Mouse (Mus musculus) G1E (cell line): Measurements from ENCODE around the gene Pygo1.

Experiments used
- GATA1 ChIP-seq: IDR thresholded peaks from 2 replicates; pipeline ENCODE4 v1.6.1; 2012; ENCODE audit warnings: borderline replicate concordance, low read length, inconsistent platforms, mixed read lengths
- POLR2AphosphoS5 ChIP-seq: IDR thresholded peaks from 2 replicates; pipeline ENCODE4 v1.6.1; 2012; ENCODE audit warnings: low read depth, low read length, inconsistent platforms; ENCODE audit not compliant: insufficient replicate concordance

DNA sequence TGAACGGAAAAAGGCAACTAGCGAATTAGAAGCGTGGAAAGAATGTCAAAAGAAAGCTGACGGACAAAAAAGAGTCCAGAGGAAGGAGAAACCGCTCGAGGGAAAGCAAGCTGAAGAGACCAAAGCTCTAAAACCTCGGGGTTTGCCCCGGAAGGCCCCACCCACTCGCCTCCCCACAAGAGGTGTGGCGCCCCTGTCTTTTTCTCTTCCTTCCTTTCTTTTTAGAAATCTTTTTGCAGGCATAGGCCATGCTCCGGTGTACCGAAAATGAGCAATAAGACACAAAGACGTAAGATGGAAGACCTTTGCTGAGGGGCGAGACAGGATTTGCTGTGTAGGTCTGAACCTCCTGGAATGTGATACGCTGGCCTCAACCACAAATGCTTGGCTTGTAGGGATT, 36.5 kb downstream of the Pygo1 start:
- TF ChIP-seq GATA1: no peak
- no peak for TF ChIP-seq POLR2AphosphoS5
